Mouse (Mus musculus): ENCODE data around the gene Ptprg. TPM values are rescaled to one million over a fixed set of nuclear protein-coding genes. Genes with fewer than 3 reads are reported as not detected.

The Ptprg gene
- polyA plus RNA-seq, 2 experiments, result 0.69 to 1.4 TPM

DNA sequence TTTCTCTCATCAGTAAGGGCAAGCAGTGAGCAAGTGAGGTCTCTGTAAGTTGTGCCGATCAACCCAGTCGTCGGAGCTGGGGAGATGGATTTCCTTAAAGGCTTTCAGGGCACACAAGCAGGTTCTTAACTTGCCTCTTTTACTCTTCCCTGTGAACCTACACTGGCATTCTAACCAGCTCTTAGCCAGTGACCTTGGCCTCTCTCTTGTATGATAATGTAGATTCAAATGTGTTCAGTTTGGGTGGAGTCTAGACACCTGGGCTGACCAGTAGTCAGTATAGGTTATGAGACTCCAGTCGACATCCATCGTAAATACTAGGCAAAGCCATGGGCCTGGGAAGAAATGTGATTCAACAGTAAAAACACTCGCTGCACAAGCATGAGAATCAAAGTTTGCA, 560.7 kb downstream of the Ptprg start:
- peaks cover 0 to 13% of the 10 kb centered on the region in 2 experiments; a peak in 2 of 4 replicates for H3K4me1 ChIP-seq (replicated peaks; ENCODE audit: control insufficient read depth in 2 of 2, insufficient read depth in 2 of 2, low read length in 1 of 2)
- ATAC-seq (ENCODE audit: insufficient read depth) (no peak), DNase-seq (ENCODE audit: low read depth in 3 of 3, low spot score in 3 of 3) (no peak)
- no peak overlapping the region for H3K4me2 ChIP-seq (ENCODE audit: low read depth)
- H3K27ac ChIP-seq, result no peak overlapping the region
- H3K9ac ChIP-seq (replicated peaks), result no peak overlapping the region
- no peaks in the 10 kb centered on the region for H3K27me3 ChIP-seq (ENCODE audit: control insufficient read depth, insufficient read depth, low read length)
- H3K4me3 ChIP-seq (ENCODE audit: insufficient read depth in 1 of 2, low read depth in 2 of 2, low read length in 2 of 2), result no peak overlapping the region
- TF ChIP-seq CTCF (IDR thresholded peaks at IDR 0.05; ENCODE audit: low read depth) (no peak), EP300 (IDR thresholded peaks at IDR 0.05; ENCODE audit: low read depth) (no peak)
- H3K36me3 ChIP-seq (replicated peaks; ENCODE audit: control insufficient read depth, insufficient read depth, low read depth), result no peaks in the 10 kb centered on the region
- no peaks in the 10 kb centered on the region for H3K9me3 ChIP-seq (ENCODE audit: control insufficient read depth, low read length)
- WGBS (ENCODE audit: insufficient replicate concordance), result 59% methylated on average over 6 of the region's 6 CpGs

DNA sequence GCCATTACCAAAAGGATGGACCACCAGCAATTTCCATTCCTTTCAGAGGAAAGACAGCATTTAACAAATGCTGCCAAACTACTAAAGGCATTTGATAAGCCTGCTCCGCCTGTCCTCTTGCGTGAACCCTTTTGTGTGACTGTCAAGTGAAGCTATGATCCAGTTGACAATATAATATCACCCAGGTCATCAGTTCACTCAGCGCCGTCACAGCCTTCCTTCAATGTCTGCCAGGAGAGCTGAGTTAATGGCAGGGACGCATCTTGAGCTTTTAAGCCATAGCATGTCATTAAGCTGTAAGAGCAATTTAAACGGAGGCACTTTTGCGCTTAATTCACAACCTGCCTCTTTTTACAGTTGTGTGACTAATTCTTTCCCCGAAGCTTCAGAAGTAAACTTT, 565.9 kb downstream of the Ptprg start:
- 73% methylated on average over 8 of the region's 8 CpGs for WGBS (ENCODE audit: insufficient replicate concordance)
- DNase-seq (ENCODE audit: low read depth in 3 of 3, low spot score in 3 of 3) (no peak), ATAC-seq (ENCODE audit: insufficient read depth) (no peak)
- H3K27ac ChIP-seq, result no peak overlapping the region
- H3K27me3 ChIP-seq (ENCODE audit: control insufficient read depth, insufficient read depth, low read length), result no peaks in the 10 kb centered on the region
- no peak overlapping the region for H3K4me2 ChIP-seq (ENCODE audit: low read depth)
- no peak overlapping the region for H3K9ac ChIP-seq (replicated peaks)
- no peaks in the 10 kb centered on the region for H3K36me3 ChIP-seq (replicated peaks; ENCODE audit: control insufficient read depth, insufficient read depth, low read depth)
- TF ChIP-seq EP300 (IDR thresholded peaks at IDR 0.05; ENCODE audit: low read depth) (no peak), CTCF (IDR thresholded peaks at IDR 0.05; ENCODE audit: low read depth) (no peak)
- no peak overlapping the region for H3K4me3 ChIP-seq (ENCODE audit: insufficient read depth in 1 of 2, low read depth in 2 of 2, low read length in 2 of 2)
- H3K9me3 ChIP-seq (ENCODE audit: control insufficient read depth, low read length), result no peaks in the 10 kb centered on the region
- no peaks in the 10 kb centered on the region for H3K4me1 ChIP-seq (replicated peaks; ENCODE audit: control insufficient read depth in 2 of 2, insufficient read depth in 2 of 2, low read length in 1 of 2)

DNA sequence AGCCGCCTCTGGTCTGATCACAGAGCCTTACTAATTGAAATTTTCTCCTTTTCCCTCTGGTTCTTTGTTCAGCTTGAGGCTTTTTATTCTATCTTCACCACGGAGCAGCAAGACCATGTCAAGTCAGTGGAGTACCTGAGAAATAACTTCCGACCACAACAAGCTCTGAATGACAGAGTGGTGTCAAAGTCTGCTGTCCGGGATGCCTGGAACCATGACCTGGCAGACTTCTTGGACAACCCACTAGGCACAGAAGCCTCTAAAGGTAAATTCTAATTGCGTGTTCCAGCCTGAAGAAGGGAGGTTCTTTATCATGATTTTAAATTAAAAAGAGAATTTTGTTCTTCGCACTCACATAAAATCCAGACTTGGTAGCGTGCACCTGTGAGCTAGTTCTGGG, 568.6 kb downstream of the Ptprg start:
- ATAC-seq (ENCODE audit: insufficient read depth) (no peak), DNase-seq (ENCODE audit: low read depth in 3 of 3, low spot score in 3 of 3) (no peak)
- Histone ChIP-seq H3K27me3 (ENCODE audit: control insufficient read depth, insufficient read depth, low read length) (no peaks in the 10 kb centered on the region), H3K36me3 (replicated peaks; ENCODE audit: control insufficient read depth, insufficient read depth, low read depth) (no peaks in the 10 kb centered on the region), H3K4me3 (ENCODE audit: insufficient read depth in 1 of 2, low read depth in 2 of 2, low read length in 2 of 2) (no peak overlapping the region), H3K9ac (replicated peaks) (no peak overlapping the region), H3K27ac (no peak overlapping the region), H3K4me2 (ENCODE audit: low read depth) (no peak overlapping the region), H3K4me1 (replicated peaks; ENCODE audit: control insufficient read depth in 2 of 2, insufficient read depth in 2 of 2, low read length in 1 of 2) (no peaks in the 10 kb centered on the region), H3K9me3 (ENCODE audit: control insufficient read depth, low read length) (no peaks in the 10 kb centered on the region)
- 76% methylated on average over 7 of the region's 7 CpGs for WGBS (ENCODE audit: insufficient replicate concordance)
- TF ChIP-seq CTCF (IDR thresholded peaks at IDR 0.05; ENCODE audit: low read depth), result no peak
- TF ChIP-seq EP300 (IDR thresholded peaks at IDR 0.05; ENCODE audit: low read depth), result no peak

DNA sequence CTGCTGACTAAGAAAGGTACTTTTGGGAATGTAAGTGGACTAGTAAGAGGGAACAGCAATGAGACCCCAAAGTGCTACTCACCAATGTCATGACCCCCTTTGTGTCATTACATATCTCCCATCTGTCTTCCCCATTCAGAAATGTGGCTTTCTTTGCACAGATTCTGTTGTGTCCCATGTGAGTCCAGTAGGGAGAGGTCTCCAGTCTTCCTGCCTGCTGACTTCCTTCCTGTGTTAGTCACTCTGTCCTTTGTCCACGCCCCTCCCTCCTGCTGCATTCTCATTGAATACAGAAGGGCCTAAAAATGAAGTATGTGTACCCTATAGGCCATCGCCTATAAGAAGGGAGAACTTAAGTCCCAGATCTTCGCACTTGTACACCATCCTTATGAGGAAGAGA, 571.4 kb downstream of the Ptprg start:
- ATAC-seq (ENCODE audit: insufficient read depth) (no peak), DNase-seq (ENCODE audit: low read depth in 3 of 3, low spot score in 3 of 3) (no peak)
- no peak overlapping the region for H3K4me2 ChIP-seq (ENCODE audit: low read depth)
- H3K27ac ChIP-seq, result no peak overlapping the region
- H3K4me1 ChIP-seq (replicated peaks; ENCODE audit: control insufficient read depth in 2 of 2, insufficient read depth in 2 of 2, low read length in 1 of 2), result no peaks in the 10 kb centered on the region
- no peak overlapping the region for H3K9ac ChIP-seq (replicated peaks)
- no peak overlapping the region for H3K4me3 ChIP-seq (ENCODE audit: insufficient read depth in 1 of 2, low read depth in 2 of 2, low read length in 2 of 2)
- H3K36me3 ChIP-seq (replicated peaks; ENCODE audit: control insufficient read depth, insufficient read depth, low read depth), result no peaks in the 10 kb centered on the region
- 36% methylated on average over 3 of the region's 3 CpGs for WGBS (ENCODE audit: insufficient replicate concordance)
- no peak for TF ChIP-seq CTCF (IDR thresholded peaks at IDR 0.05; ENCODE audit: low read depth)
- H3K9me3 ChIP-seq (ENCODE audit: control insufficient read depth, low read length), result no peaks in the 10 kb centered on the region
- H3K27me3 ChIP-seq (ENCODE audit: control insufficient read depth, insufficient read depth, low read length), result no peaks in the 10 kb centered on the region

DNA sequence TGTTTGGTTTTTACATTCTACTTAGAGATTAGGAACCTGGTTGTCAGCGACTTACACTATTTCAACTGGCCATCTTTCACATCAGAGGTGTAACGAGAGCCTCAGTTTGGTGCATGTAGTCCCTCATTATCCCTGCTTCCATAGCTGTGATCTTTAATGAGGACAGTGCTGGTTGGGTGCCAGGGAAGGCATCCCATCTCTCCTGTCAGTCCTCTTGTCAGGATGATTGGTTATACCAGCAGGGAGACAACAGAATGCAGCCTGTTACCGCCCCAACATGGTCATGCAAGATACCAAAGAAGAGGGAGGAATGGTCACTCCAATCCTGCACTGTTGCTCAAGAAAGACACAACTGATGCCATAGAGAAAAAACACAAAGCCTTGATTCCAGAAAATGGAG, 574.6 kb downstream of the Ptprg start:
- TF ChIP-seq EP300 (IDR thresholded peaks at IDR 0.05; ENCODE audit: low read depth) (no peak), CTCF (IDR thresholded peaks at IDR 0.05; ENCODE audit: low read depth) (no peak)

More for the DNA sequence above, 574.6 kb downstream of the Ptprg start:
- no peak overlapping the region for H3K4me2 ChIP-seq (ENCODE audit: low read depth)
- no peak overlapping the region for H3K9ac ChIP-seq (replicated peaks)
- no peaks in the 10 kb centered on the region for H3K9me3 ChIP-seq (ENCODE audit: control insufficient read depth, low read length)
- no peak overlapping the region for H3K27ac ChIP-seq
- no peaks in the 10 kb centered on the region for H3K27me3 ChIP-seq (ENCODE audit: control insufficient read depth, insufficient read depth, low read length)
- H3K36me3 ChIP-seq (replicated peaks; ENCODE audit: control insufficient read depth, insufficient read depth, low read depth), result no peaks in the 10 kb centered on the region
- H3K4me3 ChIP-seq (ENCODE audit: insufficient read depth in 1 of 2, low read depth in 2 of 2, low read length in 2 of 2), result no peak overlapping the region
- H3K4me1 ChIP-seq (replicated peaks; ENCODE audit: control insufficient read depth in 2 of 2, insufficient read depth in 2 of 2, low read length in 1 of 2), result no peaks in the 10 kb centered on the region
- DNase-seq (ENCODE audit: low read depth in 3 of 3, low spot score in 3 of 3) (no peak), ATAC-seq (ENCODE audit: insufficient read depth) (no peak)
- WGBS (ENCODE audit: insufficient replicate concordance), result 62% methylated on average over 3 of the region's 3 CpGs
